Mouse (Mus musculus) C3H10T1/2 (cell line): ENCODE results near the gene Gm5591. TPM values are rescaled to one million over a fixed set of nuclear protein-coding genes. Genes with fewer than 3 reads are reported as not detected.

Experiments used
- polyA plus RNA-seq, 2 experiments: library from polyadenylated mRNA; unstranded; fragments of >200 nt; fragmentation: generic; extraction: Trizol; gene quantifications; one replicate each; pipeline ENCODE4 v1.2.1; 2012; ENCODE audit warnings: missing spikeins in 2 of 2

The Gm5591 gene
- polyA plus RNA-seq: not detected

GRCm38 (mm10) chr7:38528093-38528492 lies at the start of gene Gm5591:
Gene Gm5591 (minus strand): TSS chr7:38528193.

